Mouse (Mus musculus) kidney, postnatal 0 days (tissue): Measurements from ENCODE around the gene Arhgef3. TPM values are rescaled to one million over a fixed set of nuclear protein-coding genes. Genes with fewer than 3 reads are reported as not detected.

Experiments used
- ATAC-seq: fragments of 200-750 bp; cut with Nextera tagmentation; replicated peaks from 2 replicates; pipeline ENCODE4 v1.8.0; 2017; ENCODE audit warnings: low read depth, moderate number of reproducible peaks, moderate TSS enrichment, moderate library complexity; ENCODE audit not compliant: low FRiP score
- DNase-seq: peaks from one replicate; pipeline ENCODE4 v3.0.0-alpha.2; 2016; ENCODE audit warnings: low spot score
- H3K27ac ChIP-seq: fragments of 300-500 bp; sonication (generic); 2 replicates; pipeline ENCODE4 v1.5.1; 2014; ENCODE audit warnings: mild to moderate bottlenecking
- H3K27me3 ChIP-seq: fragments of 300-500 bp; sonication (generic); 2 replicates; pipeline ENCODE4 v1.6.1; 2014; ENCODE audit warnings: low read length, mixed read lengths; ENCODE audit not compliant: insufficient read depth
- H3K36me3 ChIP-seq: fragments of 300-500 bp; sonication (generic); 2 replicates; pipeline ENCODE4 v1.6.1; 2014; ENCODE audit warnings: low read length, mixed read lengths; ENCODE audit not compliant: insufficient read depth
- H3K4me1 ChIP-seq: fragments of 300-500 bp; sonication (generic); replicated peaks from 2 replicates; pipeline ENCODE4 v1.6.1; 2014; ENCODE audit warnings: antibody characterized with exemption, low read length, mixed read lengths; ENCODE audit not compliant: insufficient read depth
- H3K4me2 ChIP-seq: fragments of 300-500 bp; sonication (generic); 2 replicates; pipeline ENCODE4 v1.6.1; 2014; ENCODE audit warnings: mild to moderate bottlenecking, low read length, moderate library complexity, mixed read lengths
- H3K4me3 ChIP-seq: fragments of 300-500 bp; sonication (generic); replicated peaks from 2 replicates; pipeline ENCODE4 v1.5.1; 2014; ENCODE audit warnings: low read depth, low read length
- H3K9ac ChIP-seq: fragments of 300-500 bp; sonication (generic); 2 replicates; pipeline ENCODE4 v1.6.1; 2014; ENCODE audit warnings: low read depth, low read length
- H3K9me3 ChIP-seq: fragments of 300-500 bp; sonication (generic); replicated peaks from 2 replicates; pipeline ENCODE4 v1.6.1; 2016; ENCODE audit warnings: low read length, inconsistent platforms, mixed read lengths
- CTCF ChIP-seq: IDR thresholded peaks from 2 replicates; pipeline ENCODE4 v1.5.1; 2016; ENCODE audit warnings: antibody characterized with exemption, low read depth, mild to moderate bottlenecking, moderate library complexity
- WGBS: fragments of 180-500 bp; shearing (Covaris S2); extraction: QIAGEN DNeasy Blood & Tissue Kit; methylation state at CpG from one replicate; pipeline ENCODE4 v1.1.7; 2014; 5-methylcytosine and 5-hydroxymethylcytosine counted together
- polyA plus RNA-seq: library from polyadenylated mRNA; unstranded; fragments of >200 nt; fragmentation: Nextera tagmentation; extraction: Ambion mirVana; gene quantifications from 2 replicates; pipeline ENCODE4 v1.2.1, GENCODE M21; 2015

Arhgef3 gene
- polyA plus RNA-seq, 1 experiment from 2014 or later: 20.0 TPM

GRCm38 (mm10) chr14:27411492-27411891, 296.8 kb downstream of the Arhgef3 start:
- Histone ChIP-seq H3K9ac (no peak overlapping the region), H3K36me3 (no peaks in the 10 kb centered on the region), H3K4me2 (no peak overlapping the region), H3K4me3 (no peak overlapping the region), H3K4me1 (no peaks in the 10 kb centered on the region), H3K27ac (no peak overlapping the region), H3K9me3 (no peaks in the 10 kb centered on the region), H3K27me3 (no peaks in the 10 kb centered on the region)
- WGBS: 89% methylated on average over 7 of the region's 7 CpGs
- no peak for DNase-seq
- ATAC-seq: no peak
- TF ChIP-seq CTCF: no peak

- H3K9me3 ChIP-seq: no peaks in the 10 kb centered on the region
- H3K27me3 ChIP-seq: no peaks in the 10 kb centered on the region
These were observed 298.0 kb downstream of the Arhgef3 start for GRCm38 (mm10) chr14:27412699-27413098.

DNA sequence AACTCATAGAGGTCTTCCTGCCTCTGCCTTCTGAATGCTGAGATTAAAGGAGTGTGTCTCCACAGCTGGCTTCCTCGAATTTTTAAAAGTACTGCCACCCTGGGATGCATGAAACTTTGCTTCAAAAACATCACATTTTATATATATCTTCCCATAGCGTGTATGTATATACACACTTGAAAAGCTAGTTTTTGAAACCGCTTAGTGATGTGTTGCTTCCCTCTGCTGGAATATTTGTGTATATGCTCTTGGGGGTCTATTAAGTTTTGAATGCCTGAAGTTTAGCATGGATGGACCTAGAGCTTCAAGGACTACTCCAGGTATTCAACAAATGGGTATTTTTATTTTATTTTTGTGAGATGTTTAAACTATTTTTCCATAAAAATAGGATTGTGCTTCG, 299.3 kb downstream of the Arhgef3 start:
- no peaks in the 10 kb centered on the region for H3K4me1 ChIP-seq
- no peaks in the 10 kb centered on the region for H3K27me3 ChIP-seq
- WGBS: 44% methylated on average over 4 of the region's 4 CpGs
- H3K9ac ChIP-seq: no peak overlapping the region
- no peaks in the 10 kb centered on the region for H3K36me3 ChIP-seq
- no peaks in the 10 kb centered on the region for H3K9me3 ChIP-seq
- no peak overlapping the region for H3K27ac ChIP-seq
- ATAC-seq (no peak), DNase-seq (peak; percentile 84)
- peak; percentile 92 for TF ChIP-seq CTCF
- no peak overlapping the region for H3K4me2 ChIP-seq
- H3K4me3 ChIP-seq: no peak overlapping the region

More at GRCm38 (mm10) chr14:27412699-27413098, 298.0 kb downstream of the Arhgef3 start:
- no peak overlapping the region for H3K4me2 ChIP-seq
- H3K36me3 ChIP-seq: no peaks in the 10 kb centered on the region
- no peak for TF ChIP-seq CTCF
- H3K4me1 ChIP-seq: no peaks in the 10 kb centered on the region
- no peak overlapping the region for H3K4me3 ChIP-seq
- ATAC-seq (no peak), DNase-seq (no peak)
- no peak overlapping the region for H3K9ac ChIP-seq
- WGBS: 75% methylated on average over 8 of the region's 8 CpGs
- no peak overlapping the region for H3K27ac ChIP-seq

GRCm38 (mm10) chr14:27420816-27421215, 306.1 kb downstream of the Arhgef3 start:
- no peak overlapping the region for H3K9ac ChIP-seq
- DNase-seq (no peak), ATAC-seq (no peak)
- H3K27me3 ChIP-seq: no peaks in the 10 kb centered on the region
- no peaks in the 10 kb centered on the region for H3K9me3 ChIP-seq
- no peaks in the 10 kb centered on the region for H3K4me1 ChIP-seq
- no peak overlapping the region for H3K4me3 ChIP-seq
- WGBS: 72% methylated on average over 3 of the region's 3 CpGs
- no peak overlapping the region for H3K4me2 ChIP-seq
- no peak for TF ChIP-seq CTCF
- H3K27ac ChIP-seq: no peak overlapping the region
- H3K36me3 ChIP-seq: no peaks in the 10 kb centered on the region

DNA sequence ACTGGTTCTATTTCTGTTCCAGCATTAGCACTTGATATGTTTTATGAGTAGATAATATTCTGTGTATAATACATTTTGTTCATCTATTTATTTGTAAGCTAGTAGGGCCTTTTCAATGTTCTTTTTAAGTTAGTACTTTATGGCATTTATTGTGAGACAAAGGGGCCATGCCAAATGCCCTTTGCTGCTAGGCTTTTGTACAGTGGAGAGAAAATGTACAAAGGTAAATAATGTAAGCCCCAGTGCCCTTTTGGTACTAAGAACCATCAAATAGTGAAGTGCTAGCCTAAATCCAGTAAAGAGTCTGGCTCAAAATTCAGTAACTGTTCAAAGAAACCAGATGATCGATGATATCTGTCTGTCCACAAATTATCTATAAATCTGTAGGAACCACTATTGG, 307.6 kb downstream of the Arhgef3 start:
- no peak for DNase-seq
- no peaks in the 10 kb centered on the region for H3K4me1 ChIP-seq
- no peak overlapping the region for H3K4me2 ChIP-seq
- no peaks in the 10 kb centered on the region for H3K27me3 ChIP-seq
- H3K36me3 ChIP-seq: no peaks in the 10 kb centered on the region
- ATAC-seq: no peak
- H3K9ac ChIP-seq: no peak overlapping the region
- no peak overlapping the region for H3K4me3 ChIP-seq
- no peaks in the 10 kb centered on the region for H3K9me3 ChIP-seq
- TF ChIP-seq CTCF: no peak
- 92% methylated on average over 1 of the region's 1 CpGs for WGBS
- H3K27ac ChIP-seq: no peak overlapping the region

- peak; percentile 98 for ATAC-seq
- TF ChIP-seq CTCF: no peak
These were observed 313.9 kb downstream of the Arhgef3 start, which contains the start of gene Fam208a for GRCm38 (mm10) chr14:27428573-27428972. TSS of gene Fam208a (plus strand) at chr14:27428834.

More at GRCm38 (mm10) chr14:27428573-27428972, 313.9 kb downstream of the Arhgef3 start, which contains the start of gene Fam208a:
- 0 out of 2 replicates have a peak, but pooled peaks cover 6% of the 10 kb centered on the region for H3K9me3 ChIP-seq
- peak within 1 kb of the TSS; percentile 97 for H3K9ac ChIP-seq
- DNase-seq: peak; percentile 95
- peak within 1 kb of the TSS; percentile 89 for H3K4me2 ChIP-seq
- H3K4me3 ChIP-seq: peak within 1 kb of the TSS; percentile 64
- 2% methylated on average over 42 of the region's 43 CpGs for WGBS
- no peaks in the 10 kb centered on the region for H3K4me1 ChIP-seq
- H3K27me3 ChIP-seq: no peaks in the 10 kb centered on the region
- H3K27ac ChIP-seq: peak within 1 kb of the TSS; percentile 100
- H3K36me3 ChIP-seq: no peaks in the 10 kb centered on the region
